Mouse (Mus musculus) layer of hippocampus, postnatal 25 days (tissue): ENCODE measurements at regions not wholly inside any gene's neighbourhood (a gene's known extent, or its start where the extent isn't known, plus 50 kb on each side); places are given as distances from the start of the nearest gene placed in this dataset.

Experiments
- DNase-seq, 2 experiments: peaks; one replicate each; pipeline ENCODE4 v3.0.0; 2022; ENCODE audit warnings: mixed read lengths in 2 of 2, low spot score in 1 of 2; ENCODE audit errors: extremely low spot score in 1 of 2

DNA sequence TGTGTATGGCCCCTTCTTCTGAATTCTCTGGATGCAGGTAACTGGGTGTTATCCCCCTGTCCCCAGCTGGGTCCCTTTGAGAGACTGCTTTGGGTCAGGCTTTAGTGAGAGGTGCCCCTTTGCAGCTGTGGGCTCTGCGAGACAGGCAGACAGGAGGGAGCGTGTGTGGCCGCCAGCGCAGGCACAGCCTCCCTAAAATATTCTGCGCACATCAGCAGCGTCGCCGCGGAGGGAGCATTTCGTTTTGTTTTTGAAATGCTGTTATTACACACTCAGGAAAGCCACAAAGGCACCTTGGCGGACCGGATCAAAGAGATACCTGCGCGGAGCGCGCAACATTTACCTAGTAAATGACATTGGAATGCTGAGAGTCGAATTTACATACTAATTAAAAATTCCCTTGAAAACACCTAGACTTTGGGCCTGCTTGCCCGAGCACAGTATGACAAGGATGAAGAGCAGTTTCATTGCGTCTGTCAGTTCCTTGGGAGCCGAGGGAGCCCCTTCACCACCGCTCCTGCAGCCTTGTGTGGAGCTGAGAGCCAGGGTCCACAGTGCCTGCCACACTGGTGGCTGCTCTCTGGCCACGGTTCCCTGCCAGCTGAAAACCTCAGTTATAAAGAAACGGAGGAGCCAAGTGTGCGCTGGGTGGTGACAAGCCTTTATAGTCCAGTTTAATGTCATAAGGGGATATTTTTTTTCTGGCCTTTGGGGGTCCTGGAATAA is 89.3 kb upstream of the Pmepa1 start:
- DNase-seq: no peak

DNA sequence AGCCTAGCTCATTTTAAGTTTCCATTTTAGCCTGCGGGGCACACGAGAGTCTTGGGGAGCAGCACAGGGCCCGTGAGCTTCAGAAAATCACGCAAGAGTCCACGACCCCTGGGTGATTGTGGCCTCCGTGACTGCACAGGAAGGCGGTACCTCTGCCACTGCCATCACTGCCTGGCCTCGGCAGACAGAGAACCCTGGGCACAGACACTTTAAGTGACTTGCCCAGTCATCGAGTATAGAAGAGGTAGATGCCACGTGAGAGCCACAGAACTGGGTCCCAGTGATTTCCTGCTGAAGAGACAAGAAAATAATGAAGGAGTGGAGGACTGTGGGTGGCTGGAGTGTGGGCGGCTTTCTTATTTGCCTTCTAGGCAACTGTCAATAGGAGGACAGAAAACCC is 90.4 kb upstream of the Pmepa1 start:
- no peak for DNase-seq

DNA sequence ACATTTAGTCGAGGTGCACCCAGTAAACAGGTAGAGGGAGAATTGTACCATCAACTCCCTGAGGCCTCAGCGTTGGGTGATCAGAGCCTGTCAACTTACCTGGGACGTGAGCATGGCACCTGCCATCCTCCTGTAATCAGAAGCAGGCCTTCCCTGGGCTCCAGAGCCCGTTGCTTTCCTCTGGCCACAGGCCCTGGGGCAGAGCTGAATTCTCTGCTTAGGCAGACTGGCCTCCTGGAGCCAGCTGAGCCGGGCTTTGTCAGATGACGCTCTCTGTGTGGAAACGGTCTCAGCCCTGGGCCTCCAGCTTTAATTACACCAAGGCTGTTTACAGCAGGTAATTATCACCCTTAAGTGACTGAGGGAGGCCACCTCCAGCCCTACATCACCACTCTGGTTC is 92.6 kb upstream of the Pmepa1 start:
- DNase-seq: no peak

DNA sequence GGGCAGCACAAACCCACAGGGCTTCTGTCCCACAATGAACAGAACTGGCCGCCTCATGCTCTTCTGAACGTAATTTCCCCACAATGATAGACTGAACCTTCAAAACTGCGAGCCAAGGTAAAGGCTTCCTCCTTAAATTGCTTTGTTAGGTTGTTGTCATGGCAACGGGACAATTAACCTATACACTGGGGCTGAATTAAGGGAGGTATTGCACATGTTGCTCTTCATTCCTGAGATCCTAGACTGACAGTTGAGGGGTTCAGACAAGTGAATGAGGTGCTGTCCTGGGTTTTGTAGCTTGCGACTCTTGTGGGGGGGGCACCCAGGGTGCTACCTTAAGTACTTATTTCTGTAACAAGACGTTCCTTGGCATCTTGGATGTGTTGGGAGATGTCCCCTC is 100.6 kb upstream of the Pmepa1 start:
- no peak for DNase-seq

DNA sequence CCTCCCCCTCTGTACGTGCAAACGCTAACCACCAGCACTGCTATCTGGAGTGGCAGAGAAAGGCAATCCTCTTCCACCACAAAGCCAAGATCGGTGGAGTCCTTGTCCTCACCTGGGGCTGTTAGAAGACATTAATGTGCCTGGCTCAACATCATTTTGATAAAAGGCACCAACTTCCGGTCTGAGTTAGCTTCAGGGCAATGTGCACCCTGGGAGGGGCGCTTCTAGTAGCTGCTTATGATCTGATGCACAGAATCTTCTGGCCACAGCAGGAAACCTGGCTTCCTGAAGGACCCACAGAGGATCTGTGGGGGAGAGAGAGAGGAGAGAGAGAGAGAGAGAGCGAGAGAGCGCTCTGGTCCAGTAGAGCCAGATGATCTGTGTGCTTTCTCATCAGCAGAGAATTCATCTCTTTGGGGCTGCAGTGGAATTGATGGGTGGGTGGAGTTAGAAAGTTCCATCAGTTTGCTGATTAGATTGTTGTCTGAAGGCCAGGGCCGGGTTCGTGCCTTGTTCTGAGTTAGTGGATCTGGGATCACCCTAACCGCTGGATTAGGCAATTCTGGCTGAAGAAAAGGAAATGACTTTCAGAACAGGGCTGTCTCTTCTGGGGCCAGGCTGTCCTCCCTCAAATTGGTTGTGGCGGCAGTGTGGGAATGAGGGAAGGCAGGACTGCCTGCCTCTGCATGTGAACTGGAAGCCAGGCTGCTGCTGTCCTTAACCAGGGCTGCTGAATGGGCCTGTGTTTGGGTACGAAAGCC is 101.3 kb upstream of the Pmepa1 start:
- DNase-seq: no peak

DNA sequence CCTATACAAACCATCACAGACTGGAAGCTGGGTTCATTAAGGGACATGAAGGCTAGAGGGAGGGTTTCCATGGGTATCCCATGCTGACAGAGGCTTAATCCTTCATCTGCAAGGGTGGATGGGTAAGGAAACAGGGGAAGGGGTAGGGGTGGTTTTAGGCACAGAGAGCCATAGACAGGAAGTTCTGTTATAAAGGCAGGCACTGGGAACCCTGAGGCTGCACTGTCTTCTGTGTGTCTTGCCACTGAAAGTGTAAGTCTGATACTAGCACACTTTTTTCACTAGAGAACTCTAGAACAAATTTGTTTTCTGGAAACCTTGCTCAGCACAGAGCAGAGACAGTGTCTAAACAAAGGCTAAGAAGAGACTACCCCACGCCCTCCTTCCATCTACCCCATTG is 103.4 kb upstream of the Pmepa1 start:
- no peak for DNase-seq

DNA sequence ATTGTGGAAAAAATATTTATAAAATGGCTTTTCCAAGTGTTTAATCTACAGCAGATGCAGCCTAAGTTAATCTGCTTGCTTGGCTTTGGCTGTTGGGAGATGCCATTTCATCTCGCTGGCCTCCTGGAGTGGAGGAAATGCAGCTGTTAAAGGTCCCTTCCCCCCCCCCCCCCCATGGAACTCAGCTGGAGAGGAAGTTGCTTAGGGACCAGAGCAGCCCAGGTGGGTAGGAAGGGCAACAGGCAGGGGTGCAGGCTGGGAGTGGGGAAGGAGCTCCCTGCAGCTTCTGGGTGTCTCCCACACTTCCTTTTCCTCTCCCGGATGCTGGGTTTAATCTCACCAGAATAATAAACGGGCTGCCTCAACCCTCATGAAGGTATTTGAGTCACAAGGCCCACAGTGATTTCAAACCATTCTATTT is 104.0 kb upstream of the Pmepa1 start:
- no peak for DNase-seq

DNA sequence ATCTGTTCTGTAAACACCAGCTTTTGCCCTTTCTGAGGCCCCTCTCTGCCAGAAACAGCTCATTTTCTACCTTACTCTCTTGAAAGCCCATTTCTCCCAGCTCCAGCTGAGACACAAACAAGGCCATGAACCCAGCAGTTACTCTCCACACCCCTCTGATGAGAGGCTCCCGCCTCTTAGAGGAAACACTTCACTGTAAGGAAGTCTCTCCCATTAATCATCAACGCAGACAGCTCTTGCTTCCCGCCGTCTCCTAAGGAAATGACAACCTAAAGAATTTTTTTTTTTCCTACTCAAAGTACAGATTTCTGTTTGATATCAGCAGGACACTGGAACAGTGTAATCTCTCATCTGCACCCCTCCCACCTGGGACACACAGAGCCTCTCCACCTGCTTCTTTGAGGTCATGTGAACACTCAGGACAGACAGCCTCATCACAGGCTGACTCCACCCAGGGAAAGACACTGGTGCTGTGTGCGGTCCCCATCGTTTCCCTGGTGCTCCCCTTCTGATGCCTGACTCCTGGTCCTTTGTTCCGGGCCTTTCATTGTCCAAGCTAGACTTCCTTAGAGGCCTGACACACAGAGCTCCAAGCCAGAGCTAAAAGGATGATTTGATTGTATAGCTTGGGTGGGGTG is 106.0 kb upstream of the Pmepa1 start:
- DNase-seq: no peak

DNA sequence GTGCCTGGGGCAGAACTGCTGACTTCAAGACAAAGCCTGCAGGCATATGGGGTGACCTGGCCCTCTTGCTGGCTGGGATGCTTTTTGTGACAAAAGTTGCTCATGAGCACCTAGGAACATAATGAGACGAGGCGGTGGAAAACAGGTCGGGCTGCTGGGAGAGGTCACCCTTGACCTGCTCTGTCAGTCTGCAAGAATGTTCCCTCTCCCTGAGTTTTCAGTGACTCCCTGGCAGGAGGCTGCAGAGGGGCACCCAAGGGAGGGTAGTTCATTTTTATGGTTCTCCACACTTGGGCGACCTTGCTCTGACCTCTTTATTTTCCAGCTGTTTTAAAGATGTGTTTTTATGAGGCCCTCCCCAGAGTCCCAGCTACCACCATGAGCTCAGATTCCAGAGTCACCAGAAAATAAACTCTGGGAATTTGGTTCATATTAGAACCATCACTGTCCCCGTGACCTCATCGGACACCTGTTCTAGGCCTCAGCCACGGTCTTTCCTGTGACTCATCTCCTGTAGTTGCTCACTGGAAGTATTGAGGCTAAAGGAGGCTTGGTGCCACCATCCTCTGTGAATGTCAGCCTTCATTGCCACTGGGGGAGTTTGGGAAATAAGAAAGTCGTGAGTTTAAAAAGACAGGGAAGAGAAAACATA is 108.7 kb upstream of the Pmepa1 start:
- no peak for DNase-seq

DNA sequence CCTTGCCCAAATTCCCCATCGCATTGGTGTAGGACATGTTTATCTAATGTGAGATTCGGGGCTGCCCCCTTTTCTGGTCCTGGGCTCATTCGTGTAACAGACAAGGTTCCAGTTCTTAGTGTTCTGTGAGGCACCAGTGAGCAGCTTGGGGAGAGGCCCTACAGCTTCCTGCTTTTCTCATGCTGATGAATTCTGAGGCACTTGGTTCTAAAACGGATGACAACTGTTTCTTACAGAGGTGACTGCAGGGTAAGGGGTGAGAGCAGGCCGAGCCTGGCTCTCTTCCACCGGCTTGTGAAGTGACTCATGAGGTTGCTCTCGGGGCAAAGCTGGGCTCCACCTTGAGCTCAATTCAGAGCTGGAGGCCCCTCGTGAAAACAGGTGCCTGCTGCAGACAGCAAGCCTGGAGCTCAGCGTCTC is 109.4 kb upstream of the Pmepa1 start:
- DNase-seq: no peak

DNA sequence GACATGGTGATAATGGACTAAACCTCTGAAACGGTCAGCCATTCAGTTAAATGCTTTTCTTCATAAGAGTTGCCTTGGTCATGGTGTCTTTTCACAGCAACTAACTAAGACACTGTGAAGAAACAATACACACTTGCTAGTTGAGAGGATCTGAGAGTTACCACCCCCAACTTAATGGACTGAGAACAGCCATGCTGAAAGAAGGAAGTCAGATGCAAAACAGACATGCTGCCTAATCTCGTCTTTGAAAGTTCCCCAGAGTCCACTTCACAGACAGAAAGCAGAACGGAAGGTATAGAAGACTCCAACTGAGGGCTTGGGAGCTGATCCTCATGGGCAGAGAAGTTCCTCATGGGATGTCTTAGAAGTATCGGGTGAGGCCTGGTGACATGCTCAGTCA is 111.8 kb upstream of the Pmepa1 start:
- no peak for DNase-seq

DNA sequence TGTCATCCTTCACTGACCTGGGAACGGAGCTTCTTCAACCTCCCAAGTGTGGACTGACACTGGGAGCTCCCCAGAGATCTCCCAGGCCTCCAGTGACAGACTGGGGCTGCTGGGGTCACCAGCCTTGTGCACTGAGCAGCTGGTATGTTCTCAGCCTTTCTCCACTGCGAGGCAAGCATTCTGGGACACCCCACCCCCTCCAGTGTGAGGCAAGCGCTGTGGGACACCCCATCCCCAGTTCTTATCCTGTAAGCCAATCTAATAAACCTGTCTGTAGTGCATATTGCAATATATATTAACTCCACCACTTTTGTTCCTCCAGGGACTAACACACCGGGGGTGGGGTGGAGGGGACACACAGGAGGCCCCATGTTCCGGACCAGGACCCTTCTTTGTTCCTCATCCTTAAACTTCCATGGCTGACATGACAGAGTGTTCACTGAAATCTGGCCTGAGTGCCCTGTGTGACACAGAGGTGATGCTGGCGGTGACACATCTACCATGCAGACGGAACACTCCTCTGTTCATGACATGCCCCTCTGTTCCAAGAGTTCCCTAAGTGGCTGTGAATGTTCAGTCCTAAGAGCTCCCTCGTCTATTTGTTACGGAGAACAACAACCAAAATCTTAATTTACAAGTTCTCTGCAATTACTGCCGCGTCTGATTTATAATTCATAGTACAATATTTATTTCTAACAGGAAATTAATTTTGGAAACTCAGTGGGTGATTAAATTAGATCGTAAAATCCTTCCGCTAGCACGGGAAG is 116.4 kb upstream of the Pmepa1 start:
- DNase-seq: no peak

DNA sequence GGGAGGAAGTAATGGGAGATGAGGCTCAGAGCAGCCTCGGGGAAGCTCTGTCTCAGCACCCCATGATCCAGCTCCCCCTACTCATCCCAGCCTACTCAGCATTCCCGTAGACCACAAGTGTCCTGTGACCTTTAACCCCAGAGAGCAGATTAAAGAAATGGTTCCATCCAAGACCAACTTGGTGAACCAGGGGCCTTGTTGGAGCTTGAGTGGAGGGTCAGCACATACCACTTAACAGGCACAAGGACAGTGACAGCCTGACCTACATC is 116.9 kb upstream of the Pmepa1 start:
- DNase-seq: no peak

DNA sequence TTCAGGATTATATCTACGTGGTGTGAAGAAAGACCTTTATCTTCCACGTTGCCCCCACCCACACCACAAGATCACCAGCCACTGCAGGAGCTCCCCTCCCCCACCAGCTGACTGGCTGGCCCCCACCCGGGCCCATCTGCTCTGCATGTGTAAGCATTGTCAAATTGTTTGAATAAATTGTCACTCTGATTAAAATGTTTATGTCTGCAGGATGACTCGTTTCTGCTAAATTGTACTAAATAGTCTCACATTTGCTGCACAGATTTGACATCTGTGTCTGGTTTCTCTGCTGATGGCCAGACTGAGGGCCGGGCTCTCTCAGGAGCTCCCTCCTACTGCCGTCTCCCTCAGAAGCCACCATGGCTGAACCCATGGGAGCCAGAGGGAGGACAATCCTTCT is 119.2 kb upstream of the Pmepa1 start:
- no peak for DNase-seq

DNA sequence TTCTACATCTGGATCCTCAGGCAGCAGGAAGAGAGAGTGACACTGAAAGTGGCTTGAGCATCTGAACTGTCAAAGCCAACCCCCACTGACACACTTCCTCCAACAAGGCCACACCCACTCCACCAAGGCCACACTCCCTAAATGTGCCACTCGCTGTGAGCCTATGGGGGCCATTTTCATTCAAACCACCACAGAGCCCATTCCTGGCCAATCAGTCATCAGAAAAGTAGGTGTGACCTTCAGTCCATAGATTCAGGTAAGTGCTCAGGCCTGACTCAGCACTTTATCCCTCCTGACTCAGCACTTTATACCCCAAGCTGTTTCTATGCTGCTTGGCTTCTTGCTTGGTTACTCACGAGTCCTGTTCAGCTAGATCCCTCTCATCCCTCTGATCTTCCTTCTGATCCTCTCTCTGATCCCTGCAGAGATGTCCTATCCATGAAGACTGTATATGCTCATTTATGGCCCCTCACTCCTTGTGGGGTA is 121.6 kb upstream of the Pmepa1 start:
- no peak for DNase-seq

DNA sequence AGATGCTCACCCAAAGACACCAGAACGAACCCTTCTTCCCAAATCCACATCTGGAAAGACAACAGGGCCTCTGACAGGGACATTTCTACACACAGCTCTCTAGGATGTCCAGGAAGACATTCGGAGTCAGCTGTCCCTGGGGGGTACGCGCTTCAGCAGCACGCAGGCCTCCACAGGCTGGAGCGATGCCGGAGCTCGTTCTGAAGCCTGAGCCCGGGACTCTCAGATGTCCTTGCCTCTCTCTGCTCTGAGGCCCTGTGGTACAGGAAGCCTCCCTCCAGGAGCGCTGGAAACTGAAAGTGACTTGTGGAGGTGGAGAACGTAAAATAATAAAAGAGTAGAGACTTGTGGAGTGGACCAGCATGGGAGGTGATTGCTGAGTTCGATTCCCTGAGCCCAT is 116.8 kb upstream of the 1700021F07Rik start:
- no peak for DNase-seq

DNA sequence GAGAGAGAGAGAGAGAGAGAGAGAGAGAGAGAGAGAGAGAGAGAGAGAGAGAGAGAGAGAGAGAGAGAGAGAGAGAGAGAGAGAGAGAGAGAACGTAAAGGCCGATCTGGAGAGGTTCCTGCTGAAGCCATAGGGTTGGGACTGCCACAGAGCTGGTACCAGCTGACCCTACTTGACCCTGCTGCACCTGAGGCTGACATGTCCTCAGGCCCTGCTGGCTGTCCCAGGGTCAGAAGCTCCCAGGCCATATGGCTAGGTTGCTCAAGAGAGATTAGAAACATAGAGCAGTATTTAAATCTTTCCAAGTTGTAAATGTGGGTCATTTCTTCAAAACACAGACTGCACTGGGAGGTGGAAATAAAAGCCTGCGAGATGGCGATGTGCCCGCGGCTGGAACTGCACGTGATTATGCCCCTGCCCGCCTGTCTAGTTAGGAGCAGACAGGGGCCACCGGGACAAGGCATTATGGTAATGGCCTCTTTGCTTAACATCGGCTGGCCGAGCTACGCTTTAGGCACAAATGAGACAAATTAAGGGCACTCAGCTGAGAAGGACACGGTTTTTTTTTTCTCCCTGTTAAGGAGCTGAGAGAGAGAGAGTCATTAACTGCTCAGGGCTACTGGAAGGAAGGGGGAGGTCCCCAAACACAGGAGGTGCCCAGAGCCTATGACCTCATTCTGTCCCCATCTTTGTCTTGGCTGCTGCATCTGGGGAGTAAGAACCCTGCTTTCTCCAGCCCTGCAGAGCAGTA is 115.9 kb upstream of the 1700021F07Rik start:
- DNase-seq: peak in 1 of 2 experiments; percentile 47

DNA sequence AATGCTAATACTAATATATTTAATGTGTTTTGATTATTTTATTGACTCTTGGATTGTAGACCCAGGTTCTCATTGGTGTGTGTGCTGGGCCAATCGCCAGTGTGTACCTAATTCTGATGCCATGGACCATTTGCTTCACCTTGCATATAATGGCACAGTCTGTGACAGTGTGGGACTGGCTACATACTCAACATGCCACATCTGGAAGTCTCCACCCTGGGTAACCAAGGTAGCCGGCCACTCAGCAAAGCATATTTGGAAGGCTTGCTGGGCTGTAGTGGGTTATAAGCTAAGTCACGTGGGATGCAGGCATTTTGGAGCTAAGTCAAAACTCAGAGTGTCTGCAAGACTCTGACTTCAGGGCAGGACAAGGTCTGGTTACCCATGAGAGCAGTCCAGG is 115.3 kb upstream of the 1700021F07Rik start:
- no peak for DNase-seq

DNA sequence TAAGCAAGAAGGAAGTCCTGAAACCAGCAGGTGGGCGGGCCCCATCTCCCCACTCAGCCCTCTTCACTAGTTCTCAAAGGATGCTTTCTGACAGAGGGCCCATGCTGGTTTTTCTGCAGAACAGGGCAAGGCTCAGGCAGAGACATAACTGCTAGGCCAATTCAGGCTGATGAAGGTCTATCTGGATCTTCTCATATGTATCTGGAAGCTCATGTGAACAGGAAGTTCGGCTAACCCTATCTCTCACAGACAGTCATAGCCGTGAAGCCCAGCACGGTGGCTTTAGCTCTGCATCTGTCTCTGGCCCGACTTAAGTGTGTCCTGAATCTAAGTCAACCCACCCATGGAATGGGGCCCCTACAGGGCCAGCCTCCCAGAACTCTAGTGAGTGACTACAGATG is 113.7 kb upstream of the 1700021F07Rik start:
- no peak for DNase-seq

DNA sequence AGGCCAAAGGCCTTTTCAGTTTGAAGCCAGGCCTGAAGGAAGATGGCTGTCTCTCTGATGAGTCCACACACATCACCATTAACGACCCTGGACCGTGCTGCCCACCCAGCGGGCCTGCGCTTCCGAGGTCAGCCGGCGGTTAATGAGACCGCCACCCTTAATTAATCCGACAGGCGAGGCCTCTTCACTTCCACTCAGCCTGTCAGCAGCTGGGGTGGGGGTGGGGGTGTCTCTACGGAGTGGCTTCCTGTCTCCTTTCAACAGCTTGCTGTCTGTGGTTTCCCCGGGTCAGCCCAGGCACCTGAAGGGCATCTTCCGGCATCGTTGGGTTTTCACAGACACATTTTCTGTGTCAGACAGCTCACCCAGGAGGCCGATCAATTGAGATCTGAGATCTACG is 113.0 kb upstream of the 1700021F07Rik start:
- DNase-seq: no peak
